Mouse (Mus musculus): Measurements from ENCODE around the gene Tspyl3.

GRCm38 (mm10) chr2:153213351-153213750 lies 11.9 kb downstream of the Tspyl3 start:
- no peak for TF ChIP-seq EP300 (IDR thresholded peaks at IDR 0.05)
- no peak for TF ChIP-seq CTCF (IDR thresholded peaks at IDR 0.05)

Measured in lung, postnatal 0 days (tissue).